Mouse (Mus musculus): ENCODE results near the gene Msx1.

DNA sequence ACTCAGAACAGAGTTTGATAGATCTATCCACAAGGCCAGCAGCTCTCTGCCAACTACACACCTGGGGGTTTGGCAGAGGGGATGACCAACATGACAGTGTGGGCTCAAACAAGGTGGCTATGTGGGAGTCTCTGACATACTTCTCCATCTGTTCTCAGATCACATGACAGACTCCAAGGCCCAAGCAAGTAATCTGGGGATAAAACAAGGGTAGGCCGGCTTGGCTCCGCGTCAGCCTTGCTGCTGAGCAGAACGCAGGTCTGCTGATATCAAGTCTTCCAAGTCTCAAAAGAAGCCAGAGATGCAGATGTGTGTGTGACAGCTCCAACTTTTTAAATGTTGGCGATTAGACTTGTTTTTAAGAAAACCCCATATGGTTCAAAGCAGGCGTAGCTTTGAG lies 28.7 kb downstream of the Msx1 start:
- TF ChIP-seq POLR2A (IDR thresholded peaks at IDR 0.05; ENCODE audit: borderline replicate concordance, extremely low read depth, low read depth, low read length) (no peak), CTCF (IDR thresholded peaks at IDR 0.05; ENCODE audit: insufficient read depth, low read length) (no peak)
